Mouse (Mus musculus) limb, embryonic 12.5 days (tissue): Measurements from ENCODE around the gene Afmid. TPM values are rescaled to one million over a fixed set of nuclear protein-coding genes. Genes with fewer than 3 reads are reported as not detected.
A peak's percentile ranks its signal among the peaks of the same experiment; 100 is the strongest.

Source experiments
- ATAC-seq: fragments of 200-750 bp; cut with Nextera tagmentation; 2 replicates; pipeline ENCODE4 v1.8.0; 2017; ENCODE audit warnings: low read depth, moderate TSS enrichment; ENCODE audit not compliant: insufficient number of reproducible peaks, insufficient read depth, low FRiP score, low TSS enrichment
- H3K27ac ChIP-seq: fragments of 300-500 bp; sonication (generic); 2 replicates; pipeline ENCODE4 v1.5.1; 2016; ENCODE audit warnings: mild to moderate bottlenecking, moderate library complexity
- H3K27me3 ChIP-seq: fragments of 300-500 bp; sonication (generic); 2 replicates; pipeline ENCODE4 v1.6.1; 2016; ENCODE audit warnings: mild to moderate bottlenecking, moderate library complexity
- H3K36me3 ChIP-seq: fragments of 300-500 bp; sonication (generic); 2 replicates; pipeline ENCODE4 v1.6.1; 2016; ENCODE audit warnings: mild to moderate bottlenecking, moderate library complexity
- H3K4me1 ChIP-seq: fragments of 300-500 bp; sonication (generic); replicated peaks from 2 replicates; pipeline ENCODE4 v1.6.1; 2016
- H3K4me2 ChIP-seq: fragments of 300-500 bp; sonication (generic); 2 replicates; pipeline ENCODE4 v1.6.1; 2016; ENCODE audit warnings: mild to moderate bottlenecking, moderate library complexity
- H3K4me3 ChIP-seq: fragments of 300-500 bp; sonication (generic); replicated peaks from 2 replicates; pipeline ENCODE4 v1.5.1; 2016; ENCODE audit warnings: mild to moderate bottlenecking
- H3K9ac ChIP-seq: fragments of 300-500 bp; sonication (generic); replicated peaks from 2 replicates; pipeline ENCODE4 v1.6.1; 2016; ENCODE audit warnings: mild to moderate bottlenecking, moderate library complexity
- H3K9me3 ChIP-seq: fragments of 300-500 bp; sonication (generic); 2 replicates; pipeline ENCODE4 v1.6.1; 2016; ENCODE audit warnings: mild to moderate bottlenecking, moderate library complexity
- WGBS: fragments of 180-500 bp; shearing (Covaris S2); methylation state at CpG from one replicate; pipeline ENCODE4 v1.1.7; 2016; 5-methylcytosine and 5-hydroxymethylcytosine counted together
- polyA plus RNA-seq: library from polyadenylated mRNA; unstranded; fragments of >200 nt; fragmentation: Nextera tagmentation; extraction: Ambion mirVana; gene quantifications from 2 replicates; pipeline ENCODE4 v1.2.1, GENCODE M21; 2016

Gene Afmid
- 3.5 and 4.2 TPM in 2 replicates for polyA plus RNA-seq

DNA sequence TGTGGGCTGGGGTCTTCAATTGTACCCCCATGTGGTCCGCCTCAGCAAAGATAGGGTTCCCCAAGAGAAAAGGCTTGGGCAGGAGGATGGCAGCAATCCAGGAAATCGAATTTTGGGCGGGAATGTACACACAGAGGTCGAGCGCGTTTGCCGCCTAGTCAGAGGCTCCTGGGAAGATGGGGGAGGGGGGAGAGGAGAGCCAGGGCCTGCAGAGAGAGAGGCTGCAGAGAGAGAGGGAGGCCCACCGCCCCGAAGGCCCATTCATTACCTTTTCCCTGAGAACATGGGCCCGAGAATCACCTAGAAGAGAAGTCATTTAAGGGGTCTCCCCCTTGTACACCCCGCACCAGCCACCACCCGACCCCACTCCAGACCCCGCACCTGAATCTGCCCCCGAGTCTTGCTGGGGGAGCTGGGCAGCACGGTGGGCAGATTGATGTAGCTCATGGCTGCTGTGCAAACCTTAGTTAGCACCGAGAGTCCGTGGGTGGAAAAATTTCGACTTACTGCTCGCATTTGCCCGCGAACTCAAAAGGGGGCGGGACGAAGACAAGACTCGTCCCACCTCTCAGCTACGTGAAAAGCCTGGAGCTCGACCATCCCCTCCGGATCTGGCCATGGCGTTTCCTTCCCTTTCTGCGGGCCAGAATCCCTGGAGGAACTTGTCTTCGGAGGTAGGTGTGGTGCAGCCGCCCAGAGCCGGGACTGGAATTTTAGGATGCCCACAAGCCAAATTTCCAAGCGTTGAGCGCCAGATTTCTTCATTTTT is at the start of gene Afmid, which contains the start of gene Tk1:
Gene Afmid (plus strand): TSS at position 592 of the 769 bp plus-strand sequence.
Gene Tk1 (minus strand): TSS at position 760 of the 769 bp plus-strand sequence.
- peak within 1 kb of the TSS; percentile 97 for H3K27ac ChIP-seq
- H3K4me2 ChIP-seq: peak within 1 kb of the TSS; percentile 82
- under 1% methylated on average over 34 of the region's 34 CpGs for WGBS
- ATAC-seq: peak; percentile 57
- no peaks in the 10 kb centered on the region for H3K27me3 ChIP-seq
- peak within 1 kb of the TSS; percentile 65 for H3K9ac ChIP-seq
- no peaks in the 10 kb centered on the region for H3K9me3 ChIP-seq
- peaks cover 46% of the 10 kb centered on the region for H3K4me1 ChIP-seq
- H3K4me3 ChIP-seq: peak within 1 kb of the TSS; percentile 55
- H3K36me3 ChIP-seq: peaks cover 36% of the 10 kb centered on the region

DNA sequence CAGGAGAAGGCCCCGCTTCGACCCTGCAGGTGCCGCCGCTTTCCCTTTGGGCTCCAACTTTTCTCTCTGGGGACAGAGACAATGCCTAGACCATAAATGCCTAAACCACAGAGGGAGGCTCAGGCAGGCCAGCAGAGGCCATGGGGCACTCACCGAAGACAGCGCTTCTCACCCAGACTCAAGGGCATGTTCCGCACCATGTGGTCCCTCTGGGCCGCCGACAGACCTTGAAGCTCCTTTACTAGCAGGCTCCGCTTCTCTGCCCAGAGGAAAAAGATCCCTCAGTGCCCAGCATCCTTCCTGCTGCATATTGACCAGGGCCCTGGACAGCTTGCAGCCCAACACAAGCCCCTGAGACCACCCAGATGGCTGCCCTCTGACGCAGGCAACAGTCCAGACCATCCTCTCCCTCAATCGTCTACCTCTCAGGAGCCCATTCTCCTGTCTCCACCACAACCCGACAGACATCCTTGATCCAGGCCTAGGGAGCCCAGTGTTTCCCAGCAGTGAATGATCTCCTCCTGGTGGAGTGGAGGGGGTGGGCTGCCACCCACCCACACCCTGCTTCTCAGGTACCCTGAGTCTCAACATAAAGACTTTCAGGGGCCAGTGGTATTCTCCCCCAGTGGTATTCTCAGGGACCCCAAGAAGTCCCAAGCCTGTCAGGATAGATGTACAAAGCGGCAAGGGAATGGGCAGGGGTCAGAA is 49.5 kb upstream of the Afmid start:
- Histone ChIP-seq H3K36me3 (peaks cover 60% of the 10 kb centered on the region), H3K4me3 (no peak overlapping the region), H3K4me1 (peaks cover 31% of the 10 kb centered on the region), H3K27me3 (no peaks in the 10 kb centered on the region), H3K4me2 (no peak overlapping the region), H3K9ac (no peak overlapping the region), H3K9me3 (no peaks in the 10 kb centered on the region), H3K27ac (no peak overlapping the region)
- ATAC-seq: no peak
- 91% methylated on average over 14 of the region's 14 CpGs for WGBS

DNA sequence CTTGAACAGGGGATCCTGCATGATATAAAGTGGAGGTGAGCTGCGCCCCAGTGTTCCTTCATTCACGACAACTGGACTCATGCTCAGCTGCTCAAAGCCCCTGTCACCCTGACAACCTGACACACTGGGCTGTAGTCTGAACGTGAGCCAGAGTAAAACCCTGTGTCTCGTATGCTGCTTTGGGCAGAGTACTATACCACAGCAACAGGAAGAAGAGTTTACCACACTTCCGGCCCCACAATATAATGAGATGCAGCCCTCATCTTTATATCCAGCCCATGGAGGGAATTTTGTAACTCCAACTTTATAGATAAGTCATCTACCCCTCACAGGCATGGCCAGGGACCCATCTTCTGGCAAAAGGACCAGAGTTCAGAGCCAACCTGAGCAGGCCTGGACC is 48.6 kb upstream of the Afmid start:
- Histone ChIP-seq H3K4me3 (no peak overlapping the region), H3K27ac (no peak overlapping the region), H3K36me3 (peaks cover 54% of the 10 kb centered on the region), H3K9me3 (no peaks in the 10 kb centered on the region), H3K27me3 (peaks cover 7% of the 10 kb centered on the region), H3K4me2 (no peak overlapping the region), H3K4me1 (peaks cover 40% of the 10 kb centered on the region), H3K9ac (no peak overlapping the region)
- WGBS: 87% methylated on average over 5 of the region's 5 CpGs
- ATAC-seq: no peak

DNA sequence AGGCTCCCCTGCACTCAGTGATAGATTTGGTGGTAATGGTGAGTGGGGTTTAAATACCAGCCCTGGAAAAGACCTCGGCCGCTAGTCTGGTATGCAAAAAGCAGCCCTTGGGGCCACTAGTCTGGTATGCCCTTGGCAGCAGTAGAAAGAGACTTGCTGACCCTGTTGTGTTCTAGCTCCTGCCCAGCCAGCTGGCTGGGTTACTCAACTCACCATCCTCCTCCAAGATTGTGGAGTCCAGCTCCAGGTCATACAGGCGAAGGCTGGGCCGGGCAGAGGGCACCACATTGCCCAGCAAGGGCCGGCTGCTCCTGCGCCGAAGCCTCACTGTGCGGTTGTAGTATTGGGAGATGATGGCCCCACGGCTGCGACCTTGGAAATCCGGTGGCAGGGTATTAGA is 47.7 kb upstream of the Afmid start:
- Histone ChIP-seq H3K4me2 (no peak overlapping the region), H3K4me1 (peaks cover 45% of the 10 kb centered on the region), H3K9me3 (no peaks in the 10 kb centered on the region), H3K36me3 (peaks cover 51% of the 10 kb centered on the region), H3K27ac (no peak overlapping the region), H3K9ac (no peak overlapping the region), H3K4me3 (no peak overlapping the region), H3K27me3 (peaks cover 16% of the 10 kb centered on the region)
- no peak for ATAC-seq
- 96% methylated on average over 11 of the region's 11 CpGs for WGBS

DNA sequence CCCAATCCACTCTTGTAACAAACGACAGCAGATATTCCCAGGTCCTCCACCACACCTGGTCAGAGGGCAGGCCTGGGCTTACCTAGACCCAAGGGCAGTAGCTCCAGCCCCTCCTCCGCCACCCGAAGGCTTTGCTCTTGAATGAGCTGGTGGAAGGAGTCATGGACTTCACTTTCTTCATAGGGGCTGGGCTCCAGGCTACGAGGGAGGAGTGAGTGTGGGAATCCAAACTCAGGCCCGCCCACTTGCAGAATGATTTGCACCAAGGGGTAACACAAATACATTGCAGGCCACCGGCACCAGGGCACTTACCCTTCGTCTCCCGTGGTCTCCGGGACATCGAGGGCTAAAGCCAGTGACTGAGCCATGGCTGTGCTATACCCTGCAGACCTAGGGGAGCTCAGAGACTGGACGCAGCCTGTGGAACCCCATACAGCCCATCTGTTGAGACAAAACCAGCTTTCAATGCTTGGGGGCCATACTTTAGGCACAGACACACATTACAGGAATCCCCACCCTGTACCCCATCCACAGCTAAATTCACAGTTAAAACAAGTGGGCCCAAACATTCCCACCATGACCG is 46.8 kb upstream of the Afmid start:
- ATAC-seq: no peak; the same call in 1 of the 2 replicates
- Histone ChIP-seq H3K9ac (peak overlapping the region; percentile 70), H3K36me3 (peaks cover 42% of the 10 kb centered on the region), H3K4me3 (peak overlapping the region; percentile 54), H3K27me3 (peaks cover 25% of the 10 kb centered on the region), H3K4me1 (peaks cover 52% of the 10 kb centered on the region), H3K4me2 (peak overlapping the region; percentile 98), H3K27ac (peak overlapping the region; percentile 86), H3K9me3 (no peaks in the 10 kb centered on the region)
- WGBS: 46% methylated on average over 12 of the region's 12 CpGs

DNA sequence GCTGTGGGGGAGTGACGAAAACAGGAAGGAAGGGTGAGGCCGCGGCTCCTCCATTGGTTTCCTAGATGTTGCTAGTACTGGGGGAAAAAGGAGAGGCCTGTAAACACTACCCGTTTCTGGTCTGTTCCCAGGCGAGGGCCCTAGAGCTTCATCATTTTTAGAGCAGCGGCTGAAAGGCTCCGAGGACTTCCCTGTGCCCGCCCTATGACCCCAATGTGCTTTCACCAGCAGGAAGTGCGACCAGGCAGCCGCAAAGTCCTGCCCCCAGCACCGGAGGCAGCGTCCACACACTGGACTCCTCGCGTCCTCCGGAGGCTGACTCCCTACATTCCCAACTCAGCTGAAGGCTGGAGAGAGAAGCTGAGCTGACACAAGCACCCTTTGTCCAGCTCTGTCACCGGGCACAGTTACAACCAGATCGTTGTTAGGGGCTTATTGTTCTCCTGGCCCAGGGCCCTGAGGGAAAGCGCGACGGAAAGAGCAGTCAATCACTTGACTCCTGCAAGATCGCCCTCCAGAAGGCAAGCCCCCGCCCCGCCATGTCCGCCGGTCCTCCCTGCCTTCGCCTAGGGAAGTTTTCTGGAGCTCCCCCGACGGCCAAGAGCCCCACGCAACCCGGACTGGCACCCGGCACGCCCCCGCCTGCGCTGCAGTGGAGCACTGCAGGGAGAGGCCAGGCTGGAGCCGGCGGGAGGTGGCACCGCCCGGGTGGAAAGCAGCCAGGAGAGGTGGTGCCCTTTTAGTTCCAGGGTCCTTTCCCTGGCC is 46.1 kb upstream of the Afmid start:
- peak overlapping the region; percentile 86 for H3K27ac ChIP-seq
- H3K4me3 ChIP-seq: peak overlapping the region; percentile 54
- H3K4me2 ChIP-seq: peak overlapping the region; percentile 98
- H3K9ac ChIP-seq: peak overlapping the region; percentile 70
- WGBS: 2% methylated on average over 38 of the region's 38 CpGs
- peaks cover 52% of the 10 kb centered on the region for H3K4me1 ChIP-seq
- ATAC-seq: peak; percentile 23; the same call in 1 of the 2 replicates
- H3K27me3 ChIP-seq: peaks cover 32% of the 10 kb centered on the region
- peaks cover 35% of the 10 kb centered on the region for H3K36me3 ChIP-seq
- H3K9me3 ChIP-seq: no peaks in the 10 kb centered on the region

DNA sequence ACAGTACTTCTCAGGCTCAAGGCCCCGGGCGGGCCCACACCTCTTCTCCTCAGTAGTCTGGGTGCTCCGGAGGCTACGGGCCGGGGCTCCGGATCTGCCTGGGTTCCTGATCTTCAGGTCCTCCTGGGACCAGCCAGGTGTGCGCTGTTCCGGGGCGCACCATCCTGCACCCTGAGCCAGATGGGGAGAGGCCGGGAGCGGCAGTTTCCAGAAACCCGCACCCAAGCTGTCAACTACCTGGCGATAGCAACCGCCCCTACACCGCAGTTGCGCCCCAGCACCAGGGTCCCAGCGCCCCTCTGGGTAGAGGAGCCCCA is 45.6 kb upstream of the Afmid start:
- H3K36me3 ChIP-seq: peaks cover 29% of the 10 kb centered on the region
- H3K27me3 ChIP-seq: peaks cover 32% of the 10 kb centered on the region
- peak overlapping the region; percentile 86 for H3K27ac ChIP-seq
- peaks cover 52% of the 10 kb centered on the region for H3K4me1 ChIP-seq
- ATAC-seq: 0 out of 2 replicates have a peak, but pooled peaks have one; percentile 12
- peak overlapping the region; percentile 54 for H3K4me3 ChIP-seq
- H3K9me3 ChIP-seq: no peaks in the 10 kb centered on the region
- H3K4me2 ChIP-seq: peak overlapping the region; percentile 98
- WGBS: 1% methylated on average over 17 of the region's 17 CpGs
- peak overlapping the region; percentile 70 for H3K9ac ChIP-seq

DNA sequence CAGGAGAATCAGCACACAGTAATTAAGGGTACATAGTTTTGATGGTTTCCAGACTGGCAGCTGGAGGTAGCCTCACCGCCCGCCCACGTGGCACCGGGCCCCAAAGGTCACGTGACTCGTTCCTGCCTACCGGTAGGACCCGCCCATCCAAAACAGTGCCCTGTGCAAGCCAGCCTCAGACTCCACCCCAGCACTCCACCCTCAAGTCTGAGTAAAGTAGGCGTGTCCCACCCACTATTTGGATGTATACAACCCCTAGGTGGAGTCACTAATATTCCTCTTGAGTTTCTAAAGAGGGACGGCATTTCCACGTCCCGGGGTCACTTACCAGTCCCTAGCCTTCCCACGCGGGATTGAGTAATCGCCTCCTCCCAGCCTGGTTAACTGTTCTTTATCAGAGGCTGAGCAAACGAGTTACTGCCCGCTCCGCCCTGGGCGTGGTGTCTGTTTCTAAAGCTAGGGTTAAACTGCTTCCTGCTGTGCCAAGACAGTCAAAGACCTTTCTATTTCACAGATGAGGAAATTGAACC is 45.1 kb upstream of the Afmid start:
- ATAC-seq: peak; percentile 74
- Histone ChIP-seq H3K36me3 (peaks cover 25% of the 10 kb centered on the region), H3K4me2 (peak overlapping the region; percentile 98), H3K27ac (peak overlapping the region; percentile 86), H3K9ac (peak overlapping the region; percentile 70; the same call in 1 of the 2 replicates), H3K9me3 (no peaks in the 10 kb centered on the region), H3K27me3 (peaks cover 32% of the 10 kb centered on the region), H3K4me3 (peak overlapping the region; percentile 54), H3K4me1 (peaks cover 52% of the 10 kb centered on the region)
- 1% methylated on average over 19 of the region's 19 CpGs for WGBS

DNA sequence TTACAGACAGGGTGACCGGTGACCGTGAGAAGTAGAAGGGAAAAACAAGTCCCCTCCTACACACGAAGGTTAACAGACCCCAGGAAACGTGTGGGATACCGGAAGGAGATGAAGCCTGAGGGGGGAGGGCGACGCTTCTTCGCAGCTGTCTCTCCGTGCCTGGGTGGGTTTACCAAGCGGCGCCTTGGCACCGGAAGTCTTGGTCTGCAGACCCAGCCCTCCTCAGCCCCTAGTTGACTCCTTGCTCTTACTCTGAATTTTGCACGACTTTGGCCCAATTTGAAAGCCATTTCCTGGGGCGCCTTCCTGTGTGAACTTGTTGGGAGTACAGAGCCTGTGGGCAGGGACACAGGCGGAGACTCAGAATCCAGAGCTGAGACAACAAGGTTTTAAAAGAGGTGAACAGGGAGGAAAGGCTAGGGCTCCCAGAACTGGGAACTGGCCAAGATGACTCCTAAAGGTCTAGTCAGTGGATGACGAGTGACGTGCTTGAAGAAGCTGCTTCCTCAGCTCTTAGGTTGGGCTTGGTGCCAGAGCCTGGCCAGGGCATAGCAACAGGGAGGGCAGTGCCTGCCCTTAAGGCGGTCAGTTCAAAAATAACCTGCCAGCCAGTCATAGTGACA is 44.4 kb upstream of the Afmid start:
- H3K36me3 ChIP-seq: peaks cover 18% of the 10 kb centered on the region
- H3K9me3 ChIP-seq: no peaks in the 10 kb centered on the region
- H3K9ac ChIP-seq: no peak overlapping the region
- H3K4me1 ChIP-seq: peaks cover 52% of the 10 kb centered on the region
- H3K27me3 ChIP-seq: peaks cover 32% of the 10 kb centered on the region
- H3K4me2 ChIP-seq: peak overlapping the region; percentile 98
- peak overlapping the region; percentile 60 for H3K27ac ChIP-seq
- 23% methylated on average over 18 of the region's 18 CpGs for WGBS
- no peak for ATAC-seq
- peak overlapping the region; percentile 54 for H3K4me3 ChIP-seq

DNA sequence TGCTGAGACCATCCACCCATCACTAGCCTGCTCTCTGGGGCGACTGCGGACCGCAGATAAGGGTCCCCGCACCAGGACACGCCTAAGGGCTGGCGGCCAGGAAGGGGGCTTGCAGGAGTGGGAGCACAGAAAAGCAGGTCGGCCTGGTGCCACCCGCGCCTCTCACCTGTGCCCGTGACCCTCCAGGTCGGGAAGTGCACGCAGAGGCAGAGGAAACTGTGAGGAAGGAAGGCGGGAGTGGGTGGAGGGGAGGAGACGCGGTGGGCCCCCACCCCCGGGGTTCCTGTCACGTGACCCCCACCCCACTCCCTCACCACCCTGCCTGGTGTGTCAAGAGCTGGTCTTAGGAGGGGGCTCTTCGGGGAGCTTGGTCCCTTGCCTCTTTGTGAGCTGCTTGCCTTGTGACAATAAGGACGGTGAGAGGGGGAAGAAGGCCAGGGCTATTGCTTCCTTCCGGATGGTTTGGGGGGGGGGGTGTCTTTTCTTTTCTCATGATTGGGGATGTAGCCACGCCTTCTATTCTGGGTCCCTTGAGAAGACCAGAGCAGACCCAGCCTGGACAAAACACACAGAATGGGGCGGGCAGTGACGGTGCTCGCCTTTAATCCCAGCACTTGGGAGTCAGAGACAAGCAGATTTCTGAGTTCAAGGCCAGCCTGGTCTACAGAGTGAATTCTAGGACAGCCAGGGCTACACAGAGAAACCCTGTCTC is 43.6 kb upstream of the Afmid start, which contains the start of the genes Tmc8 and Tmc6:
Gene Tmc8 (plus strand): TSS at position 84 of the 712 bp plus-strand sequence.
Gene Tmc6 (minus strand): TSS at position 206 of the 712 bp plus-strand sequence.
- Histone ChIP-seq H3K27ac (peak within 1 kb of the TSS; percentile 60), H3K9ac (peak within 1 kb of the TSS; percentile 37; the same call in 1 of the 2 replicates), H3K4me3 (peak within 1 kb of the TSS; percentile 54), H3K27me3 (peaks cover 32% of the 10 kb centered on the region), H3K4me2 (peak within 1 kb of the TSS; percentile 98), H3K9me3 (no peaks in the 10 kb centered on the region), H3K4me1 (peaks cover 52% of the 10 kb centered on the region), H3K36me3 (peaks cover 11% of the 10 kb centered on the region)
- 50% methylated on average over 24 of the region's 24 CpGs for WGBS
- ATAC-seq: no peak
